Mouse (Mus musculus) layer of hippocampus, postnatal 14 days (tissue): Measurements from ENCODE around the gene Cd300ld2. TPM values are rescaled to one million over a fixed set of nuclear protein-coding genes. Genes with fewer than 3 reads are reported as not detected.
A peak's percentile ranks its signal among the peaks of the same experiment; 100 is the strongest.
"Not testable (repeated sequence)": the region's sequence is repeated elsewhere in the genome, so short reads cannot be mapped to it uniquely, and the experiment has no call there.

ENCODE experiments used
- DNase-seq, 2 experiments: peaks; one replicate each; pipeline ENCODE4 v3.0.0; 2021 to 2022; ENCODE audit warnings: low spot score in 2 of 2, mixed read lengths in 1 of 2
- long read RNA-seq, 2 experiments: library from polyadenylated mRNA; stranded (forward); transcript quantifications; one replicate each; pipeline ENCODE4 v2.0.0; 2021
- total RNA-seq, 2 experiments: library from RNA; stranded (reverse); gene quantifications; 2 replicates each; pipeline ENCODE4 v1.2.3; 2021

Cd300ld2 gene
- total RNA-seq, result not detected
- long read RNA-seq, experiment 1, result 0 reads
- long read RNA-seq, experiment 2, result 0 reads

GRCm38 (mm10) chr11:115016093-115016492, at the start of gene Cd300ld2:
TSS of gene Cd300ld2 (minus strand) at chr11:115016193.
- DNase-seq, result not testable (repeated sequence)

- DNase-seq, result no peak
These were observed 46.1 kb upstream of the Cd300ld2 start, which contains the start of gene Cd300e for GRCm38 (mm10) chr11:115062077-115062476. TSS of gene Cd300e (minus strand) at chr11:115062177.

DNA sequence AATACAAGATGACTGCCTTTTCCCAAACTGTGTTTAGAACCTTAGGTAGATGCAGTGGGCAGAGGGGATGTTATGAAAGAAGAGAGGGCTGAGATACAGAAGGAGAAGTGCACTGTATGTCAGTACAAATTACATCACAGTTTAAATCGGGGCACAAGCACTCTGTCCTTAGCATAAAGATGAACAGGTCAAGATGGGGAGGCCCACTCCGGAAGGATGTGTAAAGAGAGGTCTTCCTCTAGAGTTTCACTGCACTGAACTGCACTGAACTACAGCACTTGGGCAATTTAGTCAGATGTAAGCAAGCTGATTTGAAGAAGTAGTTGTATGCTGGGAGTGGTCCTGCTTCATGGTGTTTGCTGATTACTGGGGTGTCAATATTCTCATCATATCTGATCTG, 43.8 kb upstream of the Cd300ld2 start:
- DNase-seq, result no peak

- no peak for DNase-seq
These were observed 42.7 kb upstream of the Cd300ld2 start for GRCm38 (mm10) chr11:115058701-115059100.

- no peak for DNase-seq
These were observed 38.5 kb upstream of the Cd300ld2 start for GRCm38 (mm10) chr11:115054537-115054936.

GRCm38 (mm10) chr11:115052991-115053390, 37.0 kb upstream of the Cd300ld2 start:
- DNase-seq, result no peak

DNA sequence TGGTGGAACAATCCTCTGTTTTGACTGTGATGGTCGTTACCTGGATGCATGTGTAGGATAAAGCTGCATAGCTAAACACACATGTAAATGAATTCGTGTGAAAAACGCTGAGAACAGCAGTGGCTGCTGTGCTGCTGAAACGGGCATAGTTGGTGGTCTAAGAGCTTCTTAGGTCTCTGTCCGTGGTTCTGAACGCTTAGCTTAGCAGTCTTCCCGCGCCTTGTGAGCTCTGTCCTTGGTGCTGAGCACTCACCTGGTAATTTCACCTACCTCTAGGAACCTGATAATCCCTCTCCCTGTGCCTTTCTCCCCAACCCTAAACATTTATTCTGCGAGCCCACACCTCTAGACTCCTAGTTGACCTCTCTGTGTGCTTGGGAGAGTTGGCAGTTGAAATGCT, 36.2 kb upstream of the Cd300ld2 start:
- no peak for DNase-seq

DNA sequence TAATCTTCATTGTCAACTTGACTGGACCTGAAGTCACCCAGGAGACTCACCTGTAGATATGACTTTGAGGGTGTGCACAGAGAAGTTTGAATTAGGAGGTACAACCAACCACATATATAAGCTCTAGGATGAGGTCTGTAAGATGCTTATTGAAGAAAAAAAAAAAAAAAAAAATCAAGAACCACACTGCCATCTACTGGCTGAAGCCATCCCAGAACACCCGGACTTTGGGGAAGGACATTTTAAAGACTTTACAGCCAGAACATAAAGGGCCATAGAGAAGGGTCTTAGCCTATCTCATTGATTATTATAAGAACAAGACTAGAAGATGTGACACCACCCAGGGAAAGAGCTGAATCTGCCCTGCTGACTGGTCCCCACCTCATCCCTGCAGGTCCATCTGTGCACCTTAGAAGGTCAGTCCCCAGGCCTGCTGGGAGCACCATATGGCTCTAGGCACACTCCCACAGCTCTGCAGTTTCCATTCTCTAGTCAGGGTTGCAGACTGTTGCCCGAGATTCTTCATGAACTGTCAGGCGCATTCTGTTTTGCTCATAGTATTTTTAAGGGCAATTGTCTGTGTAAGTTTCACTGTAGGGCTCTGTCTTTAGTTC, 33.4 kb upstream of the Cd300ld2 start:
- DNase-seq, result no peak

GRCm38 (mm10) chr11:115048259-115048658, 32.3 kb upstream of the Cd300ld2 start, which contains the start of gene Cd300ld3:
TSS of gene Cd300ld3 (minus strand) at chr11:115048409.
- no peak for DNase-seq

DNA sequence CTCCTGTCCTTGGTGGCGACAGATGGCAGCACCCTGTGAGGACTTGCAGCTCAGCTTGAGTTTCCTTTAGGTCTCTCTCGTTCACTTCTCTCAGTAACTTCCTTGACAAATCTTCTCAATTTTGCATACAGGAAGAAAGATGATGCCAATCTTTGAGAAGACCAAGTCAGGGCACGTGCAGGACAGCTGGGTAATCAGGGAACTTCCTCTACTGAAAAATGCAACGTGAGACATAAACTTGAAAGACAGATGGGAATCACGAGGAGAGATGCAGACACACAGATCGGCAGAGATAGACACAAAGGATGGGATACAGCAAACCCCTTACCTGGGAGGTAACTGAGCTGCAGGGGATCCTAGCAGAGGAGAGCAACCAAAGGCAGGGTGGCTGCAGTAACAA, 21.7 kb upstream of the Cd300ld2 start, which contains the start of gene Cd300ld5:
TSS of gene Cd300ld5 (minus strand) at position 101 of the 400 bp plus-strand sequence.
- not testable (repeated sequence) for DNase-seq

GRCm38 (mm10) chr11:115026912-115027311, 10.9 kb upstream of the Cd300ld2 start, which contains the start of gene Cd300ld4:
TSS of gene Cd300ld4 (minus strand) at chr11:115027012.
- DNase-seq, result not testable (repeated sequence)

GRCm38 (mm10) chr11:115004070-115004469, 11.9 kb downstream of the Cd300ld2 start:
- DNase-seq, result no peak

GRCm38 (mm10) chr11:115001474-115002040, 14.4 kb downstream of the Cd300ld2 start, which contains the start of gene Cd300c2:
TSS of gene Cd300c2 (minus strand) at chr11:115001880.
- DNase-seq, result peak in 1 of 2 experiments; percentile 6

DNA sequence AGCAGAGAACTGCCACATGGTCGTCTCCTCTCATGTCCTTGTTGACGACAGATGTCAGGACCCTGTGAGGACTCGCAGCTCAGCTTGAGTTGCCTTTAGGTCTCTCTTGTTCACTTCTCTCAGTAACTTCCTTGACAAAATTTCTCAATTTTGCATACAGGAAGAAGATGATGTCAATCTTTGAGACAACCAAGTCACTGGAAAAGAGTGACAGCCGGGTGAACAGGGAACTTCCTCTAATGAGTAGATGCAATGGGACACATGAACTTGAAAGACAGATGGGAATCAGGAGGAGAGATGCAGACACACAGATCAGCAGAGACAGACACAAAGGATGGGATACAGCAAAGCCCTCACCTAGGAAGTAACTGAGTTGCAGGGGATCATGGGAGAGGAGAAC, 26.2 kb downstream of the Cd300ld2 start, which contains the start of gene Cd300ld:
TSS of gene Cd300ld (minus strand) at position 130 of the 400 bp plus-strand sequence.
- no peak for DNase-seq

DNA sequence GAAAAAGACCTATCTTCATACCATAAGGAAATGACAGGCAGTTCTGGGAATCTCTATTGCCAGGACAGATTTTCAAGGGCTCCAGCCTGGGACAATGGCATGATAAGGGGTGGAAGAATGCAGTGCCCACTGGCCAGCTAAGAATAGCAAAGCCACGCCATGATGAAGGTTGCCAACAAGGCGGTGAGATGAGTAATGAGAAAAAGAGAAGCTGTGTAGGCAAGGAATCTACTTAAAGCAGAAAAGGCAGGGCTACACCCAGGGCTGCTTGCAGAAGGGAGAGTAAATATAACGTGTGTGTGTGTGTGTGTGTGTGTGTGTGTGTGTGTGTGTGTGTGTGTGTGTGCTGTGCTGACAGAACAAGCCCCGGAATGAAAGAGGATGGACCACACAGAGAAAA, 34.1 kb downstream of the Cd300ld2 start:
- no peak for DNase-seq

- DNase-seq, result no peak
These were observed 43.3 kb downstream of the Cd300ld2 start for GRCm38 (mm10) chr11:114972726-114973125.

GRCm38 (mm10) chr11:114968752-114969207, 47.2 kb downstream of the Cd300ld2 start, which contains the start of gene Cd300c:
TSS of gene Cd300c (minus strand) at chr11:114969157.
- DNase-seq, result peak in 1 of 2 experiments; percentile 24

- no peak for DNase-seq
These were observed 50.7 kb downstream of the Cd300ld2 start for GRCm38 (mm10) chr11:114965182-114965828.

- no peak for DNase-seq
These were observed 55.6 kb downstream of the Cd300ld2 start for GRCm38 (mm10) chr11:114960369-114960768.
